ENCODE assay signal across 23 mouse cellular contexts in the genomic region with DNA sequence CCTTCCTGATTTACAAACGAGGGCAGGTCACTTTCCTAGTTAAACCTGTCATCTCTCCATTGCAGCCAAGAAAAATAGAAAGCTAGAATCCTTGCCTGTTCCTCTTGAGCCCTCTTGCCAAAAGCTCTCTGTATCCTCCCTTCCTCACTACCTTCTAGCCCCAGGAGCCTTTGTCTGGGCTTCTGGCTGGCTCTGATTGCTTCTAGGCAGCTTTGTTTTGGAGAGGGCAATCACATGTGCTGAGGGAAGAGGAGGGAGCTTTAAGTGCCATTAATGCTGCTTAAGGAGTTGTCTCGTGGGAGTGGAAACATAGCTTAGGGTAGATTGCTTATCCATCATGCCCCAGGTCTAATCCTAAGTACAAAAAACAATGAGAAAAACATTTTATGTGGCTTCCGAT. TPM values are rescaled to one million over a fixed set of nuclear protein-coding genes. Genes with fewer than 3 reads are reported as not detected.
"Had no signal": no experiment of that assay in that cellular context is flagged by ENCODE, and none has a peak within 500 bp of the region (broad histone marks: within the 10 kb centered on the region; RNA-seq: fewer than 3 reads in every experiment).

No protein-coding gene starts in this region.

- H3K27me3 ChIP-seq: limb, embryonic 13.5 days; liver, embryonic 12.5 days; liver, embryonic 15.5 days; lung, embryonic 15.5 days; neural tube, embryonic 12.5 days; neural tube, embryonic 15.5 days had no signal

- H3K27ac ChIP-seq: kidney, postnatal 0 days; layer of hippocampus, adult 2 months; limb, embryonic 10.5 days; limb, embryonic 13.5 days; liver, embryonic 12.5 days; liver, embryonic 15.5 days; lung, embryonic 15.5 days; neural tube, embryonic 12.5 days; neural tube, embryonic 15.5 days; stomach, postnatal 0 days had no signal

- H3K4me2 ChIP-seq: limb, embryonic 13.5 days; liver, embryonic 12.5 days; liver, embryonic 15.5 days; lung, embryonic 15.5 days; neural tube, embryonic 12.5 days; neural tube, embryonic 15.5 days had no signal

- H3K9me3 ChIP-seq: limb, embryonic 10.5 days; limb, embryonic 13.5 days; liver, embryonic 12.5 days; liver, embryonic 15.5 days; lung, embryonic 15.5 days; neural tube, embryonic 12.5 days; neural tube, embryonic 15.5 days had no signal

- H3K36me3 ChIP-seq: limb, embryonic 10.5 days; limb, embryonic 13.5 days; liver, embryonic 12.5 days; liver, embryonic 15.5 days; lung, embryonic 15.5 days; neural tube, embryonic 12.5 days; neural tube, embryonic 15.5 days had no signal

- H3K4me1 ChIP-seq: limb, embryonic 10.5 days; limb, embryonic 13.5 days; liver, embryonic 12.5 days; liver, embryonic 15.5 days; lung, embryonic 15.5 days; megakaryocyte, embryonic 14.5 days had no signal

- DNase-seq: kidney, adult 2 months; kidney, postnatal 25 days; layer of hippocampus, adult 9-11 months; liver; thymus, adult 2 months; thymus, postnatal 14 days; thymus, postnatal 4 days had no signal

- H3K9ac ChIP-seq: limb, embryonic 13.5 days; liver, embryonic 12.5 days; liver, embryonic 15.5 days; lung, embryonic 15.5 days; neural tube, embryonic 12.5 days; neural tube, embryonic 15.5 days had no signal

- H3K4me3 ChIP-seq: layer of hippocampus, adult 2 months; limb, embryonic 10.5 days; limb, embryonic 13.5 days; liver, embryonic 12.5 days; liver, embryonic 15.5 days; lung, embryonic 15.5 days; megakaryocyte, embryonic 14.5 days; neural tube, embryonic 12.5 days; neural tube, embryonic 15.5 days had no signal

- ATAC-seq: intestine, postnatal 0 days; liver, embryonic 12.5 days had no signal

RNA-seq across cellular contexts. Expression of gene Pnpla5, which starts 17.1 kb away (rescaled TPM):
- polyA plus RNA-seq: intestine, postnatal 0 days; kidney, embryonic 14.5 days; kidney, postnatal 0 days; limb, embryonic 10.5 days; limb, embryonic 13.5 days; liver, embryonic 15.5 days; lung, embryonic 15.5 days; neural tube, embryonic 12.5 days; neural tube, embryonic 15.5 days; small intestine, adult 2 months; spleen, adult 2 months; stomach, embryonic 14.5 days; stomach, postnatal 0 days had no signal
